Mouse (Mus musculus): ENCODE results near the gene Rpsa.

DNA sequence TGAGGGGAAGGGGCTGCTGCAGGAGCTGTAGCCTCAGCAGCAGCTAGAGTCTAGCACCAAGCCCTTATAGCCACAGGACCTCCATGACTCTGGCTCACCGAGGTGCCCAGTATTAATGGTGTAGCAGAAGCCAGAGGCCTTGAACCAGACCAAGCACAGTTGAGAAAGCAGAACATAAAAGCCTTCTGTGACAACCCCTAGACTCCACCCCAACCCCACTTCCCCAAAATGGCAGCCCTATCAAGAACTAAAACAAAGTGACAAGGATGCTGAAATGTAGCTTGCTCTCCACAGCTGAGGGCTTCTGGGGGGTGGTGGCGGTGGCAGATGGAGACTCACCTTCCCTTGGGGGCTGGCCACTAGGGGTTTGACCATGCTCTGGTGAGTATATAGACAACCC, 26.3 kb upstream of the Rpsa start:
- TF ChIP-seq POU5F1 (IDR thresholded peaks at IDR 0.05; ENCODE audit: borderline replicate concordance, low read length) (no peak), CTCF (conservative IDR thresholded peaks at IDR 0.05; ENCODE audit: low read length) (no peak)
